Mouse (Mus musculus) brain, embryonic 14.5 days (tissue): ENCODE data around the gene Slco1a6.

ENCODE experiments used
- CTCF ChIP-seq: fragments of 200-500 bp; IDR thresholded peaks from 2 replicates; pipeline ENCODE4 v1.5.1; 2012; ENCODE audit warnings: inconsistent platforms, mild to moderate bottlenecking, moderate library complexity, borderline replicate concordance; ENCODE audit not compliant: insufficient read depth, insufficient read length; ENCODE audit errors: extremely low read depth
- POLR2A ChIP-seq: fragments of 200-500 bp; IDR thresholded peaks from 2 replicates; pipeline ENCODE4 v1.6.1; 2012; ENCODE audit warnings: mild to moderate bottlenecking, inconsistent platforms, borderline replicate concordance; ENCODE audit not compliant: poor library complexity, insufficient read depth, insufficient read length, severe bottlenecking; ENCODE audit errors: extremely low read depth

DNA sequence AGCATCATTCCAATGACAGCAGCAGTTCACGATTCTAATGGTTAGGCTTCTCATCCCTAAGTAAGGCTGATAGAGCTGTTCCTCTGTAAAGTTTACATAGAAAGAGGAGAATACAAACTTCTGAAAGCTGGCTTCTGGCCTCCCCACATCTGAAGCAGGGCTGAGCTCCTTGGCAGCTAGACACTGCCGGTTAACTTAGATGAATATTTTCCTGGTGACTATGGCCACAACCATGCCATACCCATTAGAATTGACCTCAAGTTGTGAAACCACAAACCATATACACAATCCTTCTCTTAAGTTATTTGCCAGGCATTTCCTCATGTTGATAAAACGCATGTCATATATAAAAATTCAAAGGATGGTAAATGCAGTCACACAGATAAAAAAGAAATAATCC is 117.2 kb downstream of the Slco1a6 start:
- TF ChIP-seq POLR2A (no peak), CTCF (no peak)
